Mouse (Mus musculus) MEL (cell line): ENCODE measurements at regions not wholly inside any gene's neighbourhood (a gene's known extent, or its start where the extent isn't known, plus 50 kb on each side); places are given as distances from the start of the nearest gene placed in this dataset.

Experiments used
- DNase-seq: peaks from one replicate; pipeline ENCODE4 v3.0.0; 2011; ENCODE audit warnings: low read depth, low spot score
- H3K27ac ChIP-seq: 2 replicates; pipeline ENCODE4 v1.5.1; 2012; ENCODE audit warnings: low read depth, mild to moderate bottlenecking, control low read depth, low read length, moderate library complexity; ENCODE audit not compliant: control insufficient read depth
- H3K27me3 ChIP-seq, 2 experiments: fragments of 150-350 bp in 1 of 2; sonication (generic) in 1 of 2; 2 replicates each; pipeline ENCODE4 v1.6.1; 2012; ENCODE audit warnings: low read length in 2 of 2, mild to moderate bottlenecking in 2 of 2, improper control_type of control experiment in 1 of 2, moderate library complexity in 1 of 2; ENCODE audit not compliant: insufficient read depth in 2 of 2, control insufficient read depth in 1 of 2
- H3K36me3 ChIP-seq, 2 experiments: 2 replicates each; pipeline ENCODE4 v1.6.1; 2012 to 2014; ENCODE audit warnings: low read length in 2 of 2, improper control_type of control experiment in 1 of 2, inconsistent platforms in 1 of 2, mild to moderate bottlenecking in 1 of 2; ENCODE audit not compliant: insufficient read depth in 2 of 2, control insufficient read depth in 1 of 2
- H3K4me1 ChIP-seq, 2 experiments: fragments of 150-350 bp in 1 of 2; sonication (generic) in 1 of 2; 2 replicates each; pipeline ENCODE4 v1.6.1; 2012; ENCODE audit warnings: low read length in 2 of 2, improper control_type of control experiment in 1 of 2, mild to moderate bottlenecking in 1 of 2; ENCODE audit not compliant: insufficient read depth in 2 of 2, control insufficient read depth in 1 of 2
- H3K4me3 ChIP-seq, 2 experiments: fragments of 150-350 bp in 1 of 2; sonication (generic) in 1 of 2; 2 replicates each; pipeline ENCODE4 v1.5.1; 2012; ENCODE audit warnings: low read depth in 2 of 2, low read length in 2 of 2, mild to moderate bottlenecking in 2 of 2, moderate library complexity in 2 of 2, control low read depth in 1 of 2, improper control_type of control experiment in 1 of 2; ENCODE audit not compliant: control insufficient read depth in 1 of 2, insufficient read depth in 1 of 2
- H3K79me2 ChIP-seq: 2 replicates; pipeline ENCODE4 v1.6.1; 2012; ENCODE audit warnings: mild to moderate bottlenecking, low read length, moderate library complexity; ENCODE audit not compliant: control insufficient read depth, poor library complexity, insufficient read depth
- H3K9ac ChIP-seq: 2 replicates; pipeline ENCODE4 v1.6.1; 2012; ENCODE audit warnings: low read depth, mild to moderate bottlenecking, control low read depth, low read length, moderate library complexity; ENCODE audit not compliant: control insufficient read depth, poor library complexity, severe bottlenecking
- H3K9me3 ChIP-seq: fragments of 150-350 bp; sonication (generic); replicated peaks from 2 replicates; pipeline ENCODE4 v1.6.1; 2012; ENCODE audit warnings: mild to moderate bottlenecking, low read length, improper control_type of control experiment, moderate library complexity; ENCODE audit not compliant: insufficient read depth
- CHD1 ChIP-seq: IDR thresholded peaks from 2 replicates; pipeline ENCODE4 v1.6.1; 2012; ENCODE audit warnings: low read depth, mild to moderate bottlenecking, inconsistent platforms, low read length, improper control_type of control experiment
- CTCF ChIP-seq, 3 experiments: IDR thresholded peaks in 2 of 3; conservative IDR thresholded peaks in 1 of 3; 2 replicates each; pipeline ENCODE4 v1.5.1; 2011 to 2012; ENCODE audit warnings: low read length in 3 of 3, low read depth in 2 of 3, mild to moderate bottlenecking in 2 of 3, improper control_type of control experiment in 1 of 3, inconsistent platforms in 1 of 3, mixed read lengths in 1 of 3, moderate library complexity in 1 of 3; ENCODE audit not compliant: control insufficient read depth in 1 of 3, insufficient read depth in 1 of 3, poor library complexity in 1 of 3, severe bottlenecking in 1 of 3
- E2F4 ChIP-seq: IDR thresholded peaks from 2 replicates; pipeline ENCODE4 v1.6.1; 2011; ENCODE audit warnings: low read depth, low read length, improper control_type of control experiment, borderline replicate concordance
- EP300 ChIP-seq, 2 experiments: IDR thresholded peaks; 2 replicates each; pipeline ENCODE4 v1.6.1; 2011; ENCODE audit warnings: improper control_type of control experiment in 2 of 2, low read length in 2 of 2, low read depth in 1 of 2, mild to moderate bottlenecking in 1 of 2
- MYB ChIP-seq: IDR thresholded peaks from 2 replicates; pipeline ENCODE4 v1.6.1; 2011; ENCODE audit warnings: mild to moderate bottlenecking, low read depth, low read length, improper control_type of control experiment
- MYC ChIP-seq: IDR thresholded peaks from 2 replicates; pipeline ENCODE4 v1.6.1; 2011; ENCODE audit warnings: low read depth, mild to moderate bottlenecking, low read length, improper control_type of control experiment, moderate library complexity
- NELFE ChIP-seq: IDR thresholded peaks from 2 replicates; pipeline ENCODE4 v1.6.1; 2011; ENCODE audit warnings: low read depth, low read length, improper control_type of control experiment
- RAD21 ChIP-seq: IDR thresholded peaks from 2 replicates; pipeline ENCODE4 v1.6.1; 2011; ENCODE audit warnings: mild to moderate bottlenecking, low read depth, low read length, improper control_type of control experiment
- SMC3 ChIP-seq: IDR thresholded peaks from 2 replicates; pipeline ENCODE4 v1.6.1; 2011; ENCODE audit warnings: low read depth, low read length, improper control_type of control experiment
- TAL1 ChIP-seq: IDR thresholded peaks from 2 replicates; pipeline ENCODE4 v1.6.1; 2012; ENCODE audit warnings: mild to moderate bottlenecking, inconsistent platforms, low read length, moderate library complexity, mixed read lengths
- TCF12 ChIP-seq: IDR thresholded peaks from 2 replicates; pipeline ENCODE4 v1.6.1; 2014; ENCODE audit warnings: low read depth, mild to moderate bottlenecking, inconsistent platforms, low read length, improper control_type of control experiment, moderate library complexity
- ZKSCAN1 ChIP-seq: IDR thresholded peaks from 2 replicates; pipeline ENCODE4 v1.6.1; 2012; ENCODE audit warnings: low read depth, mild to moderate bottlenecking, inconsistent platforms, low read length, improper control_type of control experiment, moderate library complexity
- ZMIZ1 ChIP-seq: IDR thresholded peaks from 2 replicates; pipeline ENCODE4 v1.6.1; 2012; ENCODE audit warnings: low read depth, mild to moderate bottlenecking, inconsistent platforms, low read length, improper control_type of control experiment, moderate library complexity

DNA sequence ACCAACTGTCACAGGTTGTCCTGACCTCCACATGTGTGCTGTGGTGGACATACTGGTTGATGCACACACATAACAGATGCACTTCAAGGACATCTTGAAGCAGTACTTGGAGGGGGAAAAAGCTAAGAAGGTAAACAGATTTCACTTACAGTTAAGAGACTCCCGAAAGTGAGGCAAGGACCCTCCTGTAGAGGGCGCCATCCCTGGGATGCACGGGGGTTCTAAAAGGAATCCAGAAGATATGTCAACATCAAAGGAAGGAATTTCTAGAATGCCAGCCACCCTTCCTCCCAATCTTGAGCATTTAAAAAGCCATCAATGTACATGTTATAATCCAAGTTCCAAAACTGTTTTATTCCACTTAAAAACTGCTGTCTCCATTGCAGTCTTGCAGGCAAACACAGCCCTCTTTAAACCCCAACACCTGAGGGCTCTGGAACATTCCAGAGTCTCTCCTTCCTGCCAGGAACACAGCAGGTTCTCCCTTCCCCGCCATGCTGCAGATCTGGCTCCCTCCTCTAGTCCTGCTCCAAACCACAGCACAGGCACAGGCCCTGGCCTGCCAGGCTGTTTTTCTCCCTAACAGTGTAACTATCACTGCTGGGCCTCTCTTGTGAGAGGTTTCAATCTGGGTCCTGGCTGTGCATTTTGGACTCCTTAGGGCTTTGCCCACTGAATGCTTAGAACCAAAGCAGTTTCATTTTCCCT is 200.8 kb upstream of the Mkln1 start:
- no peak overlapping the region for H3K9ac ChIP-seq
- no peak overlapping the region for H3K27ac ChIP-seq
- H3K27me3 ChIP-seq: no peaks in the 10 kb centered on the region
- no peaks in the 10 kb centered on the region for H3K4me1 ChIP-seq
- no peaks in the 10 kb centered on the region for H3K36me3 ChIP-seq
- H3K9me3 ChIP-seq: no peaks in the 10 kb centered on the region
- no peaks in the 10 kb centered on the region for H3K79me2 ChIP-seq
- TF ChIP-seq MYC (no peak), SMC3 (peak; percentile 39), CTCF (IDR thresholded peaks at IDR 0.05 in 2 of 3, conservative IDR thresholded peaks at IDR 0.05 in 1 of 3; ENCODE audit: control insufficient read depth in 1 of 3, insufficient read depth in 1 of 3, low read depth in 2 of 3, low read length in 3 of 3, poor library complexity in 1 of 3, severe bottlenecking in 1 of 3) (peak; percentile 60 to 81 (median 77)), CHD1 (no peak), RAD21 (peak; percentile 17)
- H3K4me3 ChIP-seq: no peak overlapping the region
- peak; percentile 52 for DNase-seq

DNA sequence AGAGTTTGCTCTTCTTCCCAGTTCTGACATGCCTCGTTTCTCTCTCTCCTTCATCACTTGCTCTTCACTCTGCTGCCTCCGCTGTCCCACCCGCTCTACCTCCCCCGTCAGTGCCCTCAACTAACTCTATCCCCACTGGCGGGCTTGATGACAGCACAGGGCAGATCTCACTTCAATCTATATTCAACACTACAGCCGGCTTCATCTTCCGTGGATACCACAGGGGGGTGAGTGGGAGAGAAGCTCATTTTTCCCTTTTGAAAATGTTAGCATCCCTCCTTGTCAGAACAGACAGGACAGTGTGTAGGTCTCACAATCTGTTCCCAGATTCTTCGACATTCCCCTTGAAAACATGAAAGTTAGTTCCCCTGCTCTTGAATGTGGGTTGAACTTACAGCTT is 200.2 kb upstream of the Mkln1 start:
- Histone ChIP-seq H3K27ac (no peak overlapping the region), H3K4me1 (no peaks in the 10 kb centered on the region), H3K36me3 (no peaks in the 10 kb centered on the region), H3K9ac (no peak overlapping the region), H3K79me2 (no peaks in the 10 kb centered on the region), H3K9me3 (no peaks in the 10 kb centered on the region), H3K27me3 (no peaks in the 10 kb centered on the region), H3K4me3 (no peak overlapping the region)
- DNase-seq: no peak
- no peak for TF ChIP-seq TAL1
- TF ChIP-seq NELFE: no peak
- no peak for TF ChIP-seq RAD21

DNA sequence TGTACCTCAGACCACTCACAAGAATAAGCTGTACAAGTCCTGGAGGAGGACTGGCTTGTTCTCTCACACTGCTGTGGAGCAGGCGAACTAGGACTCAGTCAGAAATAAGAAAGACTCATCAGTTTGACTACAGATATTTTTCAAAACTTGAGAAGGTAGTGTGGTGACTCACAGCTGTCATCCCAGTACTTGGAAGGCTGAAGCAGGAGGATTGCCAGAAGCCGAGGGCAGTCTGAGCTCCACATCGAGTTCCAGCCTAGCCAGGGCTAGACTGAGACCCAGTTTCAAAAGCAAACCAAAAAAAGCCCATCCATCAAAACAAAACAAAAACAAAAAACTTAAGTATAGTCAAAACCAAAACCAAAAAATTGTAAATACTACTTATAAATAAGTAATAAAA is 197.8 kb upstream of the Mkln1 start:
- H3K4me1 ChIP-seq: no peaks in the 10 kb centered on the region
- no peak for DNase-seq
- H3K27ac ChIP-seq: no peak overlapping the region
- no peaks in the 10 kb centered on the region for H3K36me3 ChIP-seq
- H3K9ac ChIP-seq: no peak overlapping the region
- no peaks in the 10 kb centered on the region for H3K79me2 ChIP-seq
- H3K9me3 ChIP-seq: no peaks in the 10 kb centered on the region
- no peak for TF ChIP-seq EP300 (IDR thresholded peaks at IDR 0.05; ENCODE audit: low read depth in 1 of 2, low read length in 2 of 2)
- no peak for TF ChIP-seq TCF12
- TF ChIP-seq ZKSCAN1: no peak
- TF ChIP-seq E2F4: no peak
- no peak for TF ChIP-seq ZMIZ1
- TF ChIP-seq MYB: no peak
- H3K4me3 ChIP-seq: no peak overlapping the region
- no peaks in the 10 kb centered on the region for H3K27me3 ChIP-seq
